Mouse (Mus musculus) kidney, postnatal 25 days (tissue): ENCODE results near the gene Vpreb3.

Source experiments
- DNase-seq, 2 experiments: peaks; one replicate each; pipeline ENCODE4 v3.0.0; 2021; ENCODE audit warnings: mixed read lengths in 2 of 2

Vpreb3 gene

DNA sequence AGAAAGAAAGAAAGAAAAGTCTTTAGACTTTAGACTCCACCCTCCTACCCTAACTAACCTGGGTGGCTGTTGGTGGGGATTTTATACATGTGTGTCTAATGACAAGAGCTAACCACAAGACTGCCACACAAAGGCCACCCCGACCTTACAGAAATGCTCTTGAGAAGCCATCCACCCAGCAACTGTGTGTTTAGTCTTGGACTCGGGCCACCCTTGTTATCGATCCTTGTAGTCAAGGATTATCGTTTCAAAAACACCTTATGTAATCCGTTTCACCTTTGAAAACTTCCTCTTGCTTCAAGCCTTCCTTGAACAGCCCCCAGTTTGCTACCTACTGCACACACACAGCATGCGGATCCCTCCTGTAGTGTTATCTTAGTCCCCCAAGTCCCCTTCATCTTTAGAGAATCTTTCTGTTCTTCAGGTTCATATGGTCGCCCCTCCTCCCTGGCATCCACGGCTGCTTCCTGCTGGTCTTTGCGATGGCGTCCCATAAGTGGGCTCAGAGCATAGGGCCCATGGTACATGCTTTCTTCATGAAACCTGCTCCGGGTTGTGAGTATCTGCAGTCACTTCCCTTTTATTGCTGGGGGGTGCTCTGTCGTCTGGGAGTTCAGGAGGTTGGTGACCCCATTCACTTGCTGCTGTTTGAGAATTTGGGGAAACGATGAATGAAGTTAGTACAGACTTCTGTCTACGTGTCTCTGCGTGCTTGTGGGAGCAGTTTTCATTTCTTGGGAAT is at the start of gene Vpreb3:
Vpreb3 (plus strand) TSS at position 322 of the 742 bp plus-strand sequence.
- DNase-seq: no peak

DNA sequence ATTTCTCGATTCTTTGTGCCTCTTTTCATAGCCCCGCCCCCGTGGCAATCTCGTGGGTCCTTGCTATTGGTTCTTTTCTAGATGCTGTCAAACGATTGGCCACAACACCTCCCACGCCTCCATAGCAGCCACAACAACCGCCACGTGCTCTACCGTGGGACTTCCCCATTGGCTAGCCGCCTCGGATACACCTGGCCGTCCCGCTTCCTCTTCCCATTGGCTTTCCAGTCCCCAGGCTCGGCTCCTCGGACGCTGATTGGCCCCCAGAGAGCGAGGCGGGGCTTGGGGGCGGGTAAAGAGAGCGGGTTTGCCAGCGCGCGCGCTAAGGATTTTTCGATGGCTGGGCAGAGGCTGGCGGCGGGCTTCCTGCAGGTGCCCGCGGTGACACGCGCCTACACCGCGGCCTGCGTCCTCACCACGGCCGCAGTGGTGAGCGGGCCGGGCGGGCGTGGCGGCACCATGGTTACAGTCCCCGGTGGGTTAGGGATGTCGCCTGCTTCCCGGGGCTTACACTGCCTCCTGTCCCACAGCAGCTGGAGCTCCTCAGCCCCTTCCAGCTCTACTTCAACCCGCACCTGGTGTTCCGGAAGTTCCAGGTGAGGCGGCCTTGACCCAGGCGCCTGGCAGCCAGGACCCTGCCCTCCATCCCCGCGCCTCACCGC is 49.6 kb upstream of the Vpreb3 start, which contains the start of gene Derl3:
Derl3 (plus strand) TSS at position 325 of the 662 bp plus-strand sequence.
- peak; percentile 97 to 99 for DNase-seq

DNA sequence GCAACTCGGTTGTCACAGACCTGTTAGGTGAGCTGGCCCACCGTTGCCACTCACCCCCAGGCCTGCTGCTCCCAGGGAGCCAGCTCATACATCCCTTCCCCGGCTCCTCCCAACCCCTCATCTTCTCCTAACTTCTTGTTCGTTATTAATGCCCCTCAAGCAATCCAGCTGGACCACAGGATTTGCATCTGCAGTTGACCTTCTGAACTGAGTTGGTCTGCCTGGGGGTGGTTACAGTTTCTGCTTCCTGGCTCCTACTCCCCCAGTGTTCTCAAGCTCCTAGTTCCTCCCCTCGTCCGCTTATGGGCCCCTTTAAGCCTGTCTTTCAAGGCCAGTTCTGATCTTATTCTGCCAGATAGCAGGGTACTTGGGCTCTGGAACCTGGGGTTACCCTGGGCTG is 48.3 kb upstream of the Vpreb3 start:
- DNase-seq: no peak

DNA sequence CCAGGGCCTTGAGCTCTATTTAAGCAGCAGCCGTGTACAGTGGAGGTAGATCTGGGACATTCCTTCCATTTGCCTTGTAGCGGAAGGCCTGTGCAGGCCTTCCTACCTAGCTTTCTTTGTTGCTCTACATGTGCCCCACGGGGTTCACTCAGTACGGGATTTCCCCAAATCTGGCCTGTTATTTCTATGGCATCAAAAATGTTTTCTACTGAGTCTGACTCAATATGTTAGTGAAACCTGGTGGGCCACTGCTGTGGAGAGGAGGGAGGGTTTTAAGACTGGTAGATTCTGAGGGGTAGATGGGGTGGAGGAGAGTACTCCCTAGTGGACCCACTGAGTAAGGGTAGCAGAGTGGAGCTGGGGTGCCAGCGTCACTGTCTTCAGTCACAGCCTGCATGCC is 47.1 kb upstream of the Vpreb3 start:
- no peak for DNase-seq

DNA sequence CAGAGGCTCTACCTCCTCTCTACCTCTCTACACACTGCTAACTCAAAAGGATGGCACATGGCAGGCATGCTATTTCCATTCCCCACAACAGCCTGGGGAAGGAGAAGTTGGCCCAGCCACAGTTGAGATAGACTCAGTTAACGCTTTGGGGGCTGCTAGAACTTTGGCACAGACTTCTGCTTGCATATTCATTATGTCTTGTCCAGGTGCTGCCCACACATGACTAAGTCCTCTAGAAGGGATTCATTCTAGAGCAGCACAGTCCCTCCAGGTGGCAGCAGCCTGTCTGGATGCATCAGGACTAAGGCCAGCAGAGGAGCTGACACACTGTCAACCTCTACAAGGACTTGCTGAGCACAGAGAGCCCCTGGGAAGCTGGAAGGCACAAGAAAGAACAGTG is 46.6 kb upstream of the Vpreb3 start:
- no peak for DNase-seq

DNA sequence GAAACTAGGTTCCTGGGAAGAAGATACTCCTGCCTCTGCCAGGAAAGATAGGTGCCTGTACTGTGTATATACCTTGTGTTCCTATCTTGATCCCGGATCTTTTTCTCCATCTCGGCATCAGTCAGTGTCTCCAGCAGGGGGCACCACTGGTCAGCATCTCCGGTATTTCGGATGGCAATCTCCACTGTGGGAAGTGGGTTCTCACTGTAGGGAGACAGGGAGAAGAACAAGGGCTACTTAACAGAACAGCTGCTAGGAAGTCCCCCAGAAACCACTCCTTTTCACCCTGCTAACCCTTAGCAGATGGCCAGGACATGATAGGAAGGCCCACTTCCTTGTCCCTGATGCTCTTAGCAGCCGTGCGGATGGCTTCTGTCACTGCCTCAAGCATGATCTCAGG is 45.5 kb upstream of the Vpreb3 start:
- DNase-seq: peak; percentile 81 to 93

DNA sequence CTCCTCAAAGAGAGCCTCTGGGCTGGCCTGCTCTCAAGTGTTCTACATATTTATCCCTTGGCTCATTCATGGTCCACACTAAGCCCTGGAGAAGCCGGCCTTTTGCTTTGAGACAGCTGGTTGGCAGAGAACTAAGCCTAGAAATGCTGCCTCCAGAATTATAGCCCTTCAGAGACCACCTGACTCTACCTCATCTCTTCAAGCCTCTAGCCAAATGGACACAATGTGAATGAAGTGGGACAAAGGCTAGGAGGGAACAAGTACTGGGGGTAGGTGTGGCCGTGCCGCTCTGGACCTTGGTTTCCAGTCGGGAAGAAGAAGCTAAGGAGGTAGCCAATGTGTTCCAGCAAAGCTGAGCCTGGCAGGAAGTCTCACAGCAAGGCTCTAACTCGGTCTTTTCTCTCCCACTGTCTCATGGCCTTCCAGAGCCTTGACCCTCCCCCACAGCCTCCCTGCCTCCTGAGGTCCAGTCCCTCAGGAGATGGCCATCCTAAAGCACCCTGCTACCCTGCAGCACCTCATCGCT is 44.8 kb upstream of the Vpreb3 start:
- DNase-seq: no peak

DNA sequence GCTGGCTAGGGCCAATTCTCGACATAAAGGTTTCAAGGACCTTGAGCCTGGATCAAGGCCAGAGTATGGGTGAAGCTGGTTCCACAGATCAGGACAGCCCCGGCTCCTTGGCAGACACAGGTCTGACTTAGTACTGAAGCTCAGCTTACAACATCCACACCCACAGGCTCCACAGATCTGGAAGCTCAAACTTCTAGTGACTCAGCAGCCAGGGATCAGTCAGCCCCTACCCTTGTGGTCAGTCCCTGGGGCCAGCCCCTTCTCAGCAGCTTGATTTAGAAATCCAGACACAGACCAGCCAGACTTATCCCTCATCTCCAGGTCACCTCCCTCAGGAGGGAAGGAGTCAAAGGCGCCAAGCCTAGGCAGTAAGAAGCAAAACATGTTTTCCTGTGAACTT is 44.0 kb upstream of the Vpreb3 start:
- DNase-seq: peak; percentile 49 to 82

DNA sequence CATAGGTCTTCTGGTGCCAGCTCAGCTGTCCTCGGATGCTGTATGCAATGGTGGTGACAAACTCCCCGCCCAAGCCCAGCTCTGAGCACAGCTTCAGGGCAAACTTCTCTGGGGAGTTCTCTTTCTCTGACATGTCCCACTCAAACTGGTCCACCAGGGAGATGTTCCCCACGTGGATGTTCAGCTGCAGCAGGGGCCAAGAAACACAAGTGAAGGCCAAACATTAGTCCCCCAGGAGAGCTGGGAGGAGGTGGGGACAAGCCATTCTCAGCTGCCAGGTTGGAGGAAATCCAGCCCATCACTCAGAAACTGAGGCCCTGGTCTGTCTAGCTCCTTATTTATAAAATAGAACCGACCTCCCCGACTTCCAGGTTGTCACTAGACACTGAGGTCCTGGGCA is 38.5 kb upstream of the Vpreb3 start:
- no peak for DNase-seq

DNA sequence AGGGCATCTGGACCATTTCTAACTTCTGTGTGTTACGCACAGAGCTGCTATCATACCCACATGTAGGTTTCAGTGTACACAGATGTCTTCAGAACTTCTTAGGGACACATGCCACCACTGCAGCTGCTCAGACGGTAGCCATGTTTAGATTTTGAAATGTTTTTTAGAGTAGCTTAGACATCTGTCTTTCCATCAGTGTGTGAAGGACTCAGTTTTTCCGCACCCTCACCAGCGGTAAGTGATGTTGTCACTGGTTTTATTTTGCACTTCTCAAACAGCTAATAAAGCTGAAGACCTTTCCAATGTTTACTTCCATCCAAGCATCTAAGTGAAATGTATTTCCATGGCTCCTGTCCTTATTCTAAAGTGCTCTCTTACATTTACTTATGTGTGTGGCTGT is 36.0 kb upstream of the Vpreb3 start:
- DNase-seq: no peak

DNA sequence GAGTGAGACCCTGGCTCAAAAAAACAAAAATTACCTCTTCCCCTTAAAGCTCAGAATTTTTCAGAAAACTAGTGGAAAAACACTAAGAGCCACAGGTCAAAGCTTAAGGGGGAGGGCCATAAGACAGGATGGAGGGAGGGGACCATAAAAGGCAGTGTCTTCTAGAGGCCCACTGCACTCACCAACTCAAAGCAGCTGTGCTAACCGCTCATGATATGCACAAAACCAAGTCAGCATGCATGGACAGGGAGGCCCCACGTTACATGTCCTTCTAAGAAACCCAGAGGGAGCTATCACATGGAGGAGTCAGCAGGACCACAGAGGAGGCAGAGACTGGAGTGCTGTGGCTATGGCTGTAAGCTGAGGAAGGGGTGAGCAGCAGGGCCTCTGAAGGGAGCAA is 32.2 kb upstream of the Vpreb3 start:
- DNase-seq: peak in 1 of 2 experiments; percentile 27

DNA sequence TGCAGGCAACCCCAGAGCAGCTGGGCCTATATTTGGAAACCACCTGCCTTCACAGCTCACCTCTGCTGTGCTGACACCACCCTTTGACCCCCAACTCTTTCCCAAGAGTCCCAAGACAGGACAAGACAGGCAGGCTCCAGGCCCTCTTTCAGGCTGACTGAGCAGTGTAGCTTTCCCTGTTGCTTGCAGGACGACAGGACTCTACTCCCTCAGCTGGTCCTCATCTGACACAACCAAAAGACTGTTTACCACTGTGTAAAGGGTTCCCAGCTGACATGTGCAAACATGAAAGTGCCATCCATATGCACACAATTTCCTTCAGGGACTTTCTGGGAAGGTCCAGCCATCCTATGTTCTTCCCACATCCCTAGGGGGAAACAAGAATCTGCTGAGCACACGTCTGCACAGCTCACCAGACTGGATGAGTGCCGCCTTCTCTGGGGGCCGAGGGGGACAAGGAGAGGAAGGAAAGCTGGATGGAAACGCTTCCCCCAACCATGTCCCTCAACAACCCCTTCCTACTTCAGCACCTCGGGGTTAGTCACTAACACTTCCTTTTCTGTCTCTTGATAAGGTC is 29.8 kb upstream of the Vpreb3 start:
- no peak for DNase-seq

DNA sequence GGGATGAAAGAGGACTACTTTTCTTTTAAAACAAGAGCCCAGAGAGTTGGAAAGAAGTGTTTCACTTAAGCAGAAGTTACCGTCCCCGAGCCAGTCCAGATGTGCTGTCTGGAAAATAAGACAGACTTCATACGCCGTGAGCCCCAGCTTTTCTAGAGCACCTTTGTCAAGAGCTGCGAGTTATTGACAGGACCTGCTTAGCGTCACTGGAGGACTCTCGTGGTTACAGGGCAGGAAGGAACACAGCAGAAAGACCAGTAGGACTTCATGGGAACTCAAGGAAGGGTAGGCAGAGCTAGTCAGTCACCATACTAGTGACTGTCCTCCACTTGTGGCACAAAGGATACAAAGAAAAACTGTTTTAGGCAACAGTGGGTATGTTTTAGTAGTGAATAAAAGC is 27.3 kb upstream of the Vpreb3 start:
- DNase-seq: no peak

DNA sequence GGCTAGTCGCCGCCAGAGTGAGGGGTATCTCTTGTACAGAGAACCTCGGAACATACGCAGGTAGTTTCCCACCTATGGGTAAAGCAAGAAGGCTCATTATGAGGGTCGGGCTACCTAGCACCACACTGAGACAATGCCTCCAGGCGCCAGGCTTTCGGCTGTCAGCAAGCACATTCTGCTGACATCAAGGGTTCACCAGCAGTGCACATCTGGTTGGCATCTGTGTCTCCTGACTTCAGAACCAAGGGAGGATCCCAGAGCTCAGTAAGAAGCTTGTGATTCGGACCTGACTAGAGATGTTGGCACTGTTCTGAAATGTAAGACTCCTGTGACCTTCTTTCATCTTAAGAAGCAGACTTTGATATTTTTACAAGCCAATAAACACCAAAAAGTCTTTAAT is 26.0 kb upstream of the Vpreb3 start:
- DNase-seq: no peak

DNA sequence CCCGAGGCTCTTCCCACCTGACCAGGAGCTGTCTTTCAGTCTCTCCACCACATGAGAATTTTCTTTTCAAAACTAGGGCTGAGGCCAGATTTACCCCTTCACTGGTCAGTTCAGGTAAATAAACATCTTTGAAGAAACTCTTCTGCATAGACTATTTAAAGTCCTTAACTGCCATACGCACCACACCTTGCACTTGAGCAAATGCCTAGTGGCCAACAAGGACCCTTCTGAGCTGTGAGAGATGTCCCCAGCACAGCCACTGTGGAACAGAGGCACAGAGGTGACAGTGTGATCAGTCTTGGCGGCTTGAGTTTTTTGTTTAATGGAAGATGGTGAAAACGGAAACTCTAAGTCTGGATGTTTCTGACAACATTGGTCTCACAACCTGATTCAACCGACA is 23.8 kb upstream of the Vpreb3 start:
- no peak for DNase-seq

DNA sequence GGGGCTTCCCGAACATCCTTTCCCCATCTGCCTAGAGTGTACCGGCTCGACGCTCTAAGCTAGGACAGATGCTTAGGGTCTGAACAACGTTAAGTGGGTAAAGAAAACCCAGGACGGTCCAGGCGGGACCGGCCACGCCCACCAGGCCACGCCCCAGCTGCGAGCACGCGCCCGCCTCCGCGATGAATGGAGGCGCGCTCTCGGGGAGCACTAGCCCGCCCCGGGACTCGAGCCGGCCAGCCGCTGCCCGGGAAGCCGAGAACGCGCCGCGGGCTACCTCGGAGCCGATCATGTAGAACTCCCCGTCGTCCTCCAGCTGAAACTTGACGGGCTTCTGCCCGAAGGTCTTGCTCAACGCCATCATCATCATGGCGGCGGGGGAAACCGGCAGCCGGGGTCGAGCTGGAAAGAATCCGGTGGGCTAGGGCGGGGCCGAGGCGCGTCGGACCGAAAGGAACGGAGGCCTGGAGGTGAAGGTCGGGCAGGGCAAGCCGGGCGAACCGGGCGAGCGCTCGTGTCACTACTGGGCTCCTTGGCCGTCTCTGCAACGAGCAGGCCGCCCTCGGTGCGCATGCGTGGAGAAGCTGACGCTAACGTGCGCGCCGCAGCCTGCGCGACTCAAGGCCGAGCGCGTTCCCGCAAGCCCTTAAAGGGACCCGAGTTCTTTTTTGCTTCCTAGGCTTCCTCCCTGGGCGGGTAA is 21.7 kb upstream of the Vpreb3 start, which contains the start of gene Smarcb1:
Smarcb1 (minus strand) TSS at position 592 of the 700 bp plus-strand sequence.
- DNase-seq: peak; percentile 97

DNA sequence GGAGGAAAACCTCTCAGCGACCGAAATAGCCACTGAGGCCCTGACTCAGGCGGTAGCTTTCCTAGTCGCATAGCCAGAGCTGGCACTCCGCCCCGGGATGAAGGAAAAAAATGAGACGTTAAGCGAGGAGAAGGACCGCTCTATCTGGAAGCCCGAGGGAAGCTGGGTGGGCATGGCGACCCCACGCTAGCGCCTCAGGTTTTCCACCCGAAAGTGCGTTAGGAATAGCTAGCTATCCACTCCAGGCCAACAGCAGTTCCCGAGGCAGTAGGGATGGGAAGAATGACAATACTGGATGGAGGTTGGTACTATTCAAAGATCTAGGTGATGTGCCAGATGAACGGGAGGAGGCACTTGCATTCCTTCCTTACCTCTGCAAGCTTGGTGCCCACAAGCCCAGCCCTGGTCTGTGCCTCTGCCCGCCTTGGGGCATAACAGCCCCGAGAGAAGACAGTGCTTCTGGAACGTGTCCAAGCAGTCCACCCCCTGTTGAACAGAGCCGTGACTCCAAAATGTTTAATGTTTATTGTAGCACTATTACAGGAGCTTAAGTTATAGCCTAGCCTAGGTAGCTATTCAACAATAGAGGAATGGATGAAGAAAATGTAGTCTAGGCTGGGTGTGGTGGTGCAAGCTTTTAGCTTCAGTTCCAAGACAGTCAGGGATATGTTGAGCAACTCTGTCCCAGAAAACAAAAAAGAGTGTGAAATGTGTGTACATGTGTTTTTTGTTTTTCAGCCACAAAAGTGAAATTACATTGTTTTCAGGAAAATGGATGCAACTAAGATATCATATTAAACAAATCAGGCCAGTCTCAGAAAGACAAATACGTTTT is 20.9 kb upstream of the Vpreb3 start:
- peak in 1 of 2 experiments; percentile 42 for DNase-seq

DNA sequence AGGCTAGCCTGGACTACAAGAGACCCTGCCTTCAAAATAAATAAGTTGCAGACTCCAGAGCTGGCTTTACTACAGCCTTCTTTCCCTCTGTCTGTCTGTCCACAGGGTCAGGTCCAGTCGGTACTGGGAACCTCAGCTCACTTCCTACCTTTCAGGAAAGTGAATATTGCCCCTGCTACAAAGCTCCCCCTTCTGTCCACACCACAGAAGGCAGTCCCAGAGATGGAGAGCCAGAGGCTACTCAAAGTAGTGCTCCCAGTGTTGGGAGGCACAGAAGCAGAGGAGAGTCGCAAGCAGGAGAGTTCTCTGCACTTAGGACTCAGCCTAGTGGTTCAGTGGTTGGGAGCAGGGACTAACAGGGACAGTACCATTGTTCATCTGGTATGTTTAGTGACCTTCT is 18.5 kb upstream of the Vpreb3 start:
- no peak for DNase-seq

DNA sequence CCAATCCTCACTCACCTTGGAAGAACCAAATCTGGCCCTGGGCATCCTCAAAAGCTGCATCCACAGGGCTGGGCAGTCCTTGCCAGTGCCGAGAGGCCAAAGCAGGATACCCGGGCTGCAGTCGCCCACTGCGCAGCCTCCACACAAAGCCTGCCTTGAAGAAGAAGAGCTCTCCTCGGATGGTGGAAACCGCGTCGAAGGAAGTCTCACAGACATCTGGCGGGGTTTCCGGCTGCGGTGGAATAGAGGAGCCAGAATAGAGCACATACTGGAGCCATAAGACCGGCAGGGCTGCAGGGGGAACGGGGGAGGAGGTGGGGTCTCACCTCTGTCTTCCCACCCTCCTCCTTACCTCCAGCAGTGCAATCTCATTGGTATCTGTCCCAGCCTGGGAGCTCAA is 16.5 kb upstream of the Vpreb3 start:
- DNase-seq: no peak

DNA sequence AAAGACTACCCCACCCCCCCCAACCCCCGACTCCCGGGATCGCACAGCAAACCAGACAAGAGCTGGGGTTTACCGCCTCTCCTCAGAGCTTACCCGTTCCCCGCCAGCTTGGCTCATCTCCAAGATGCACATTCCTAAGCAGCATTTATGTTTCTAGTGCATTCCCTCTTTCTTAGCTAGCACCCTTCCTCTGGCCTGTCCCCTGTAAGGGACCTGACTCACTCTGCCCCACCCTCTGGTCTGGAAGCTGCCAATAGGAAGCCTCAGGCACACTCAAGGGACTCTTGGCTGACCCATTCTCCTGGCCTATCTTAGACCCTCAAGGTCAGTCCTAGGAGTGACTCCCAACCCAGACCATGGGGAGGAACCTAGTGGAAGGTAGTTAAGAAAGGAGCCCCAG is 12.6 kb upstream of the Vpreb3 start:
- DNase-seq: peak; percentile 56 to 57

DNA sequence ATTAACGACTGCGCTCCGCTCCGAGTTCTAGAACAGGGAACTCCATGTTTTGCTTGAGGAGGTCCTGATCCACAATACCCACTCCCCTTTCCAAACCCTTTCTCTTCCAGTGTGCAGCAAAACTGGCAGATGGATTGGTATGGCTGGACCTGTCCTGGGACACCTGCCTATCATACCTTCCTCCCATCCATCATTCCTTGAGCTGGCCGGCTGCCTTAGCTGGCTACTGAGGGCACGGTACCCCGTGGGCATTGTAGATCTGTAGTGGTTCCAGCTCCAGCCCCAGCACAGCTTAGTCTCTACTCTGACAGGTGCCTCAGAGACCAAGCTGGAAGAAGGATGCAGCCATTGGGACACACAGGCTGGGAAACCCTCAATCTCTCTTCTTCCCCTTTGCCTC is 11.5 kb upstream of the Vpreb3 start:
- DNase-seq: no peak

DNA sequence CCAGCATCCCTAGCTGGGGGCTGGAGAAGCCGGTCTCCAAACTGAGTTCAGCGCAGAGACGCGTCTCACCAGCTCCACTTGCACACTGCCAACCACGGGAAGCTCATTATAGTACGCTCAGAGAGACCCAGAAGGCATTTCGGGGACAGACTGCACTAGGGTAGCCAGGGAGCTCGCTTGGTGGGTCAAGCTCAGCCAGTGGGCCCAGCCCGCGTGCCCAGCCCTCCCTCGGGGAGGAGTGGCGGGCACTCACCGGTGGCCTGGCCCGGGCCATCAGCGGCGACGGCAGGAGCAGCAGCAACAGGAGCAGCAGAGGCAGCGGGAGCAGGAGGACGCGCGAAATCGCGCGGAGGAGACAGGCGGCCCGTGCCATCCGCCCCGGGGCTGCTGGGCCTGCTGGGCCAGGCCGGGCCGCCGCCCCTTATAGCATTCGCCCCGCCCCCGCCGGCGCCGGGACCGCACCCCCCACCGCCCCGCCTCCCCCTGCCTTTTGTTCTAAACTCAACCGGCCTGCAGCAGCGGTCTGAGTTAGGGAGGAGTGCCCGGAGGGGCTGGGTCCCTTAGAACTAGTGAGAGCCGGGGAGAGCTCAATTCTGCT is 10.7 kb upstream of the Vpreb3 start:
- peak; percentile 70 to 79 for DNase-seq
